Mouse (Mus musculus): ENCODE results near the gene Tpx2.

GRCm38 (mm10) chr2:152944013-152944412 lies 96.2 kb downstream of the Tpx2 start:
- TF ChIP-seq CTCF (IDR thresholded peaks at IDR 0.05; ENCODE audit: control insufficient read depth, insufficient read depth, insufficient read length) = no peak
- TF ChIP-seq MYOG (IDR thresholded peaks at IDR 0.05; ENCODE audit: control insufficient read depth, extremely low read depth, insufficient read length) = no peak

Data from C2C12 (cell line).